ENCODE assay signal across 23 mouse cellular contexts in the genomic region with DNA sequence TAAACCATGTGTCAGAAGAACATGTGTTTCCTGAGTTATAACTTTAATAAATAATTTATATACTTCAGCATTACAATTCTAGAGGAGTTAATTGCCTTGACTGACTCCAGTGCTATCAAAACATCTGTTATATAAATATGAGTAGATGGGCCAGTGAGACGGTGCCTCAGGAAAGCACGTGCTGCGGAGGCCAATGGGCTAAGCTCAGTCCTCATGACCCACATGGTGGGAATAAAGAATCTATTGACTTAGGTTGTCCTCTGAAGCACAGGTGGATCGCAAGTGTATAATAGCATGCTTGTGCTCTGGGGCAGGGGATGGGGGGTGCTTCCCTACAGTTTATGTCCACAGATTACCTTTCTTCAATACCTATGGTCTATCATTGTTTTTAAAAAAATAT. TPM values are rescaled to one million over a fixed set of nuclear protein-coding genes. Genes with fewer than 3 reads are reported as not detected.
A peak's percentile ranks its signal among the peaks of the same experiment; 100 is the strongest.
DNase-seq lines count a peak whose midpoint lies in the region; ATAC-seq and TF ChIP-seq lines count a peak whose summit lies in the region.
"Had no signal": no experiment of that assay in that cellular context is flagged by ENCODE, and none has a peak within 500 bp of the region (broad histone marks: within the 10 kb centered on the region; RNA-seq: fewer than 3 reads in every experiment).

No protein-coding gene starts in this region.

- TF ChIP-seq POLR2A in limb, embryonic 14.5 days (IDR thresholded peaks at IDR 0.05; ENCODE audit: borderline replicate concordance, extremely low read depth, insufficient read depth, insufficient read length), result no peak

- DNase-seq in embryonic facial prominence, embryonic 11.5 days (ENCODE audit: low spot score), result peak; percentile 9
- no peak for DNase-seq in embryonic facial prominence, embryonic 10.5 days (ENCODE audit: low spot score)
- DNase-seq in limb, embryonic 11.5 days (ENCODE audit: low spot score), result no peak
- DNase-seq in limb, embryonic 10.5 days (ENCODE audit: low spot score), result no peak
- DNase-seq in limb, embryonic 14.5 days (ENCODE audit: low spot score), result no peak
- no peak for DNase-seq in layer of hippocampus, postnatal 10 days (ENCODE audit: low spot score in 2 of 2)
- DNase-seq: adrenal gland, adult 8-10 months; adrenal gland, postnatal 14 days; adrenal gland, postnatal 36 days; B cell, adult 2 months; cerebellum, adult 11-12 months; cerebellum, adult 2 months; cerebellum, adult 9-10 months; cerebellum, postnatal 10 days; cerebellum, postnatal 25 days; forebrain, postnatal 0 days had no signal

- no peak overlapping the region for H3K27ac ChIP-seq in embryonic facial prominence, embryonic 11.5 days (replicated peaks; ENCODE audit: low read depth, low read length)
- no peak overlapping the region for H3K27ac ChIP-seq in embryonic facial prominence, embryonic 10.5 days (replicated peaks)
- H3K27ac ChIP-seq in limb, embryonic 11.5 days (replicated peaks; ENCODE audit: low read depth, low read length), result no peak overlapping the region
- H3K27ac ChIP-seq in limb, embryonic 10.5 days, result no peak overlapping the region
- no peak overlapping the region for H3K27ac ChIP-seq in limb, embryonic 14.5 days (replicated peaks; ENCODE audit: low read depth, low read length)
- H3K27ac ChIP-seq: forebrain, embryonic 13.5 days; forebrain, embryonic 15.5 days had no signal

- H3K9ac ChIP-seq in embryonic facial prominence, embryonic 11.5 days (replicated peaks; ENCODE audit: low read length), result no peak overlapping the region
- no peak overlapping the region for H3K9ac ChIP-seq in limb, embryonic 11.5 days (ENCODE audit: low read length)
- no peak overlapping the region for H3K9ac ChIP-seq in limb, embryonic 14.5 days (ENCODE audit: low read depth, low read length, severe bottlenecking)
- H3K9ac ChIP-seq: forebrain, embryonic 13.5 days; forebrain, embryonic 15.5 days; forebrain, postnatal 0 days had no signal

- peak; percentile 65; the same call in 1 of the 2 replicates for ATAC-seq in embryonic facial prominence, embryonic 11.5 days (replicated peaks; ENCODE audit: insufficient number of reproducible peaks, low FRiP score, low TSS enrichment, low read depth)
- peak; percentile 67; the same call in 1 of the 2 replicates for ATAC-seq in limb, embryonic 11.5 days (ENCODE audit: insufficient number of reproducible peaks, low FRiP score, low TSS enrichment, low read depth)
- 0 out of 2 replicates have a peak, but pooled peaks have one; percentile 19 for ATAC-seq in limb, embryonic 14.5 days (ENCODE audit: low FRiP score, low read depth)
- ATAC-seq: activated CD4-positive, CD25-positive, alpha-beta regulatory T cell, adult 4 months; CD4-positive, CD25-positive, alpha-beta regulatory T cell, adult 4 months; forebrain, embryonic 13.5 days; forebrain, embryonic 15.5 days; forebrain, postnatal 0 days; Patski had no signal

- no peaks in the 10 kb centered on the region for H3K36me3 ChIP-seq in embryonic facial prominence, embryonic 11.5 days (replicated peaks; ENCODE audit: control insufficient read depth, insufficient read depth, low read depth, low read length)
- no peaks in the 10 kb centered on the region for H3K36me3 ChIP-seq in embryonic facial prominence, embryonic 10.5 days (replicated peaks)
- no peaks in the 10 kb centered on the region for H3K36me3 ChIP-seq in limb, embryonic 11.5 days (ENCODE audit: control insufficient read depth, insufficient read depth, low read length)
- no peaks in the 10 kb centered on the region for H3K36me3 ChIP-seq in limb, embryonic 10.5 days
- H3K36me3 ChIP-seq in limb, embryonic 14.5 days (ENCODE audit: control insufficient read depth, insufficient read depth, low read length), result no peaks in the 10 kb centered on the region
- H3K36me3 ChIP-seq: forebrain, embryonic 15.5 days; G1E had no signal

- H3K4me3 ChIP-seq in embryonic facial prominence, embryonic 11.5 days (ENCODE audit: low read depth, low read length), result no peak overlapping the region
- no peak overlapping the region for H3K4me3 ChIP-seq in embryonic facial prominence, embryonic 10.5 days
- H3K4me3 ChIP-seq in limb, embryonic 11.5 days (ENCODE audit: low read depth, low read length), result no peak overlapping the region
- no peak overlapping the region for H3K4me3 ChIP-seq in limb, embryonic 10.5 days
- H3K4me3 ChIP-seq in limb, embryonic 14.5 days (replicated peaks; ENCODE audit: low read length), result no peak overlapping the region
- H3K4me3 ChIP-seq: forebrain, embryonic 13.5 days; forebrain, embryonic 15.5 days had no signal

- no peaks in the 10 kb centered on the region for H3K4me1 ChIP-seq in embryonic facial prominence, embryonic 11.5 days (ENCODE audit: control insufficient read depth, insufficient read depth, low read length)
- no peaks in the 10 kb centered on the region for H3K4me1 ChIP-seq in embryonic facial prominence, embryonic 10.5 days
- H3K4me1 ChIP-seq in limb, embryonic 11.5 days (ENCODE audit: control insufficient read depth, insufficient read depth, low read length), result no peaks in the 10 kb centered on the region
- H3K4me1 ChIP-seq in limb, embryonic 10.5 days, result no peaks in the 10 kb centered on the region
- H3K4me1 ChIP-seq in limb, embryonic 14.5 days (ENCODE audit: control insufficient read depth, insufficient read depth, low read length), result no peaks in the 10 kb centered on the region
- H3K4me1 ChIP-seq: forebrain, embryonic 13.5 days; forebrain, embryonic 15.5 days had no signal

- H3K27me3 ChIP-seq in embryonic facial prominence, embryonic 11.5 days (ENCODE audit: control insufficient read depth, insufficient read depth, low read length), result no peaks in the 10 kb centered on the region
- no peaks in the 10 kb centered on the region for H3K27me3 ChIP-seq in embryonic facial prominence, embryonic 10.5 days (replicated peaks; ENCODE audit: low read depth, poor library complexity, severe bottlenecking)
- H3K27me3 ChIP-seq in limb, embryonic 11.5 days (ENCODE audit: control insufficient read depth, insufficient read depth, low read length), result no peaks in the 10 kb centered on the region
- H3K27me3 ChIP-seq in limb, embryonic 10.5 days (ENCODE audit: low read depth, poor library complexity, severe bottlenecking), result no peaks in the 10 kb centered on the region
- no peaks in the 10 kb centered on the region for H3K27me3 ChIP-seq in limb, embryonic 14.5 days (ENCODE audit: control insufficient read depth, insufficient read depth, low read length)
- H3K27me3 ChIP-seq: CH12.LX; forebrain, embryonic 13.5 days; forebrain, embryonic 15.5 days; Patski had no signal

- H3K9me3 ChIP-seq in embryonic facial prominence, embryonic 11.5 days (replicated peaks; ENCODE audit: control insufficient read depth, low read length), result no peaks in the 10 kb centered on the region
- H3K9me3 ChIP-seq in embryonic facial prominence, embryonic 10.5 days, result no peaks in the 10 kb centered on the region
- no peaks in the 10 kb centered on the region for H3K9me3 ChIP-seq in limb, embryonic 11.5 days (ENCODE audit: control insufficient read depth, low read length)
- no peaks in the 10 kb centered on the region for H3K9me3 ChIP-seq in limb, embryonic 10.5 days (replicated peaks)
- no peaks in the 10 kb centered on the region for H3K9me3 ChIP-seq in limb, embryonic 14.5 days (ENCODE audit: control insufficient read depth, low read length)
- H3K9me3 ChIP-seq: forebrain, embryonic 13.5 days; forebrain, embryonic 15.5 days had no signal

- 67% methylated on average over 4 of the region's 4 CpGs for WGBS in embryonic facial prominence, embryonic 11.5 days
- WGBS in embryonic facial prominence, embryonic 10.5 days, result 80% methylated on average over 4 of the region's 4 CpGs
- 67% methylated on average over 4 of the region's 4 CpGs for WGBS in limb, embryonic 11.5 days
- WGBS in limb, embryonic 10.5 days, result 88% methylated on average over 4 of the region's 4 CpGs
- WGBS in limb, embryonic 14.5 days, result 49% methylated on average over 4 of the region's 4 CpGs

- no peak overlapping the region for H3K4me2 ChIP-seq in embryonic facial prominence, embryonic 11.5 days (ENCODE audit: low read depth, low read length)
- no peak overlapping the region for H3K4me2 ChIP-seq in limb, embryonic 11.5 days (ENCODE audit: low read depth, severe bottlenecking)
- no peak overlapping the region for H3K4me2 ChIP-seq in limb, embryonic 14.5 days (replicated peaks; ENCODE audit: low read depth, low read length, severe bottlenecking)
- H3K4me2 ChIP-seq: forebrain, embryonic 13.5 days; forebrain, embryonic 15.5 days had no signal

RNA-seq across cellular contexts. Expression of gene Snx7, which starts 56.6 kb away (rescaled TPM):
- polyA plus RNA-seq in embryonic facial prominence, embryonic 11.5 days (2014; fragmentation: Nextera tagmentation; extraction: Ambion mirVana), result 19.0 and 19.3 TPM in 2 replicates
- polyA plus RNA-seq in embryonic facial prominence, embryonic 10.5 days (2016; fragmentation: Nextera tagmentation; extraction: Ambion mirVana), result 13.5 and 14.1 TPM in 2 replicates
- 11.6 and 12.9 TPM in 2 replicates for polyA plus RNA-seq in limb, embryonic 11.5 days (2014; fragmentation: Nextera tagmentation; extraction: Ambion mirVana)
- 12.7 and 12.8 TPM in 2 replicates for polyA plus RNA-seq in limb, embryonic 10.5 days (2016; fragmentation: Nextera tagmentation; extraction: Ambion mirVana)
- 16.6 and 23.4 TPM in 2 replicates for polyA plus RNA-seq in limb, embryonic 14.5 days (2012; rRNA removed)
- 33.5 and 38.3 TPM in 2 replicates for polyA plus RNA-seq in limb, embryonic 14.5 days (2014; fragmentation: Nextera tagmentation; extraction: Ambion mirVana)
- 10 to 100 TPM; 32.0 to 34.9 TPM for total RNA-seq in layer of hippocampus, postnatal 10 days (2021)
- total RNA-seq: CH12.LX had no signal
- polyA plus RNA-seq: activated CD4-positive, CD25-positive, alpha-beta regulatory T cell, adult 4 months; G1E had no signal
